Mouse (Mus musculus) retina, embryonic 14.5 days (tissue): Measurements from ENCODE around the gene Palm.

Source experiments
- DNase-seq: peaks from one replicate; pipeline ENCODE4 v3.0.0-alpha.2; 2015; ENCODE audit warnings: low spot score

Gene Palm

GRCm38 (mm10) chr10:79798289-79798928, 5.0 kb downstream of the Palm start:
- DNase-seq = no peak

GRCm38 (mm10) chr10:79800508-79800907, 7.1 kb downstream of the Palm start:
- no peak for DNase-seq

GRCm38 (mm10) chr10:79801837-79802236, 8.5 kb downstream of the Palm start:
- DNase-seq = no peak

GRCm38 (mm10) chr10:79802331-79802971, 9.1 kb downstream of the Palm start:
- peak; percentile 36 for DNase-seq

GRCm38 (mm10) chr10:79803716-79804323, 10.4 kb downstream of the Palm start:
- DNase-seq = peak; percentile 88

- DNase-seq = no peak
These were observed 12.3 kb downstream of the Palm start for GRCm38 (mm10) chr10:79805636-79806035.

GRCm38 (mm10) chr10:79806331-79806730, 13.0 kb downstream of the Palm start:
- no peak for DNase-seq

- no peak for DNase-seq
These were observed 13.6 kb downstream of the Palm start for GRCm38 (mm10) chr10:79806972-79807371.

- DNase-seq = no peak
These were observed 14.5 kb downstream of the Palm start for GRCm38 (mm10) chr10:79807826-79808225.

GRCm38 (mm10) chr10:79808728-79809127, 15.4 kb downstream of the Palm start:
- DNase-seq = no peak

GRCm38 (mm10) chr10:79811736-79812637, 18.6 kb downstream of the Palm start:
- peak; percentile 91 for DNase-seq

- DNase-seq = no peak
These were observed 21.0 kb downstream of the Palm start for GRCm38 (mm10) chr10:79814271-79814842.

- no peak for DNase-seq
These were observed 22.5 kb downstream of the Palm start for GRCm38 (mm10) chr10:79815671-79816494.

- DNase-seq = no peak
These were observed 23.7 kb downstream of the Palm start for GRCm38 (mm10) chr10:79817111-79817510.

- DNase-seq = no peak
These were observed 24.9 kb downstream of the Palm start for GRCm38 (mm10) chr10:79818225-79818624.

- no peak for DNase-seq
These were observed 26.2 kb downstream of the Palm start for GRCm38 (mm10) chr10:79819606-79820005.

GRCm38 (mm10) chr10:79820277-79820676, 26.9 kb downstream of the Palm start:
- no peak for DNase-seq

GRCm38 (mm10) chr10:79820782-79821181, 27.4 kb downstream of the Palm start, which contains the start of gene Misp:
Gene Misp (plus strand): TSS chr10:79820989.
- no peak for DNase-seq

GRCm38 (mm10) chr10:79821731-79822130, 28.4 kb downstream of the Palm start:
- no peak for DNase-seq

- no peak for DNase-seq
These were observed 29.0 kb downstream of the Palm start for GRCm38 (mm10) chr10:79822372-79822771.

- DNase-seq = no peak
These were observed 29.6 kb downstream of the Palm start for GRCm38 (mm10) chr10:79823011-79823410.
